In the genomic region with DNA sequence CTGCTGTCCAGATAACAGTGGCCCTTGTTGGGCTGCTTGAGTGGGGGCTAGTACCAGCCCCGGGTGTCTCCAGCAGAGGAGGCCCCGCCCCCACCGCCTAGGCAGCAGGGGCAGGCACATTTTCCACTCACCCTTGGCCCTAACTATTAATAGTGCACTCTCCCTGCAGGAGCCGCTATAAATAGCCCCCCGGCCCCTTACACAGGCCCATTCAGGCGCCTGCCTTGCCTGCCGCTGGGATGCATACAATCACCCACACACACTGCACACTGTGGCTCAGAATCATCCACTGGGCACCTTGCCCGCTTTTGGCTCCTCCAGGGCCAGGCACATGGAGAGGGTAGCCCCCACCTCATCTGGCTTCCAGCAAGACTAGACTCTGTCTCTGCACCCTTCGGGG, we compare ENCODE assay signal across 8 mouse cellular contexts. TPM values are rescaled to one million over a fixed set of nuclear protein-coding genes. Genes with fewer than 3 reads are reported as not detected.
DNase-seq lines count a peak whose midpoint lies in the region; ATAC-seq and TF ChIP-seq lines count a peak whose summit lies in the region.

No protein-coding gene starts in this region.

- H3K4me2 ChIP-seq in forebrain, postnatal 0 days (ENCODE audit: low read depth): no peak overlapping the region

- TF ChIP-seq CTCF in forebrain, postnatal 0 days (IDR thresholded peaks at IDR 0.05; ENCODE audit: low read depth): no peak
- TF ChIP-seq CTCF in layer of hippocampus, adult 2 months (conservative IDR thresholded peaks at IDR 0.05): no peak
- TF ChIP-seq CTCF in lung, adult 2 months (IDR thresholded peaks at IDR 0.05; ENCODE audit: insufficient read depth, low read length): no peak

- DNase-seq in cerebellum, adult 11 months: no peak
- peak; percentile 51 for DNase-seq in forebrain, postnatal 0 days
- peak; percentile 78 to 82 for DNase-seq in heart, postnatal 36 days
- DNase-seq in layer of hippocampus, adult 2 months (ENCODE audit: low spot score in 2 of 2): peak; percentile 68 to 76
- no peak for DNase-seq in lung, adult 2 months
- peak; percentile 64 to 74 for DNase-seq in right cerebral cortex, adult 2 months (ENCODE audit: low spot score in 2 of 2)

- H3K9me3 ChIP-seq in forebrain, postnatal 0 days (ENCODE audit: low read length): no peaks in the 10 kb centered on the region

- H3K4me1 ChIP-seq in forebrain, postnatal 0 days (ENCODE audit: insufficient read depth): peaks cover 19% of the 10 kb centered on the region
- peaks cover 15% of the 10 kb centered on the region for H3K4me1 ChIP-seq in lung, adult 2 months (ENCODE audit: control insufficient read depth, insufficient read depth, low read length)

- 18% methylated on average over 9 of the region's 9 CpGs for WGBS in forebrain, postnatal 0 days
- WGBS in lung, adult 2 months: 25% methylated on average over 9 of the region's 9 CpGs

- H3K4me3 ChIP-seq in forebrain, postnatal 0 days (ENCODE audit: low read depth, low read length): no peak overlapping the region
- peak overlapping the region; percentile 1; the same call in 1 of the 2 replicates for H3K4me3 ChIP-seq in layer of hippocampus, adult 2 months
- no peak overlapping the region for H3K4me3 ChIP-seq in lung, adult 2 months (replicated peaks; ENCODE audit: extremely low read depth, low read depth, low read length)

- H3K9ac ChIP-seq in forebrain, postnatal 0 days: no peak overlapping the region

- no peaks in the 10 kb centered on the region for H3K36me3 ChIP-seq in forebrain, postnatal 0 days (ENCODE audit: insufficient read depth)

- ATAC-seq in cerebellum, adult (ENCODE audit: insufficient number of reproducible peaks, low FRiP score, low TSS enrichment): 0 out of 2 replicates have a peak, but pooled peaks have one; percentile 4
- peak; percentile 66 for ATAC-seq in forebrain, postnatal 0 days
- no peak for ATAC-seq in erythroid progenitor cell, adult 5-6 weeks (replicated peaks; ENCODE audit: low FRiP score, poor library complexity, severe bottlenecking)

- TF ChIP-seq POLR2A in lung, adult 2 months (IDR thresholded peaks at IDR 0.05; ENCODE audit: borderline replicate concordance, extremely low read depth, low read depth, low read length): peak; percentile 38; the same call in 1 of the 2 replicates

- no peaks in the 10 kb centered on the region for H3K27me3 ChIP-seq in forebrain, postnatal 0 days (ENCODE audit: insufficient read depth, low read length)

- peak overlapping the region; percentile 45; the same call in 1 of the 2 replicates for H3K27ac ChIP-seq in forebrain, postnatal 0 days (ENCODE audit: low read depth, low read length)
- peak overlapping the region; percentile 90 for H3K27ac ChIP-seq in layer of hippocampus, adult 2 months

- intact Hi-C loops in heart, postnatal 36 days (cut with DNase I): no loop called here

RNA-seq across cellular contexts. Expression of gene Creld2, which starts 19.8 kb away (rescaled TPM):
- 30.9 and 31.6 TPM in 2 replicates for total RNA-seq in forebrain, postnatal 0 days (2014; rRNA removed)
- polyA plus RNA-seq in forebrain, postnatal 0 days (2015; fragmentation: Nextera tagmentation; extraction: Ambion mirVana): 40.2 and 43.9 TPM in 2 replicates
- total RNA-seq in heart, postnatal 36 days (2021): 10 to 100 TPM; 16.5 to 27.9 TPM
- total RNA-seq in layer of hippocampus, adult 2 months (2021): 10 to 100 TPM; 21.4 to 26.5 TPM
- polyA plus RNA-seq in lung, adult 2 months (2012; rRNA removed): 34.1 and 37.5 TPM in 2 replicates
- 19.8 and 26.4 TPM in 2 replicates for total RNA-seq in erythroid progenitor cell, adult 5-6 weeks (2015; ENCODE audit: low replicate concordance)
- total RNA-seq in erythroid progenitor cell, adult 5-6 weeks (2017; ENCODE audit: low replicate concordance): 24.8 and 41.9 TPM in 2 replicates

RNA-seq across cellular contexts. Expression of gene Alg12, which starts 20.2 kb away (rescaled TPM):
- total RNA-seq in forebrain, postnatal 0 days (2014; rRNA removed): 10.2 and 11.9 TPM in 2 replicates
- 5.5 and 7.6 TPM in 2 replicates for polyA plus RNA-seq in forebrain, postnatal 0 days (2015; fragmentation: Nextera tagmentation; extraction: Ambion mirVana)
- total RNA-seq in heart, postnatal 36 days (2021): 10 to 100 TPM in 1 of 2 experiments, 1 to 10 TPM in 1; 8.9 to 10.1 TPM
- total RNA-seq in layer of hippocampus, adult 2 months (2021): 10 to 100 TPM; 10.1 to 13.3 TPM
- polyA plus RNA-seq in lung, adult 2 months (2012; rRNA removed): 16.4 and 16.7 TPM in 2 replicates
- 5.0 and 5.4 TPM in 2 replicates for total RNA-seq in erythroid progenitor cell, adult 5-6 weeks (2015; ENCODE audit: low replicate concordance)
- 1.2 and 2.4 TPM in 2 replicates for total RNA-seq in erythroid progenitor cell, adult 5-6 weeks (2017; ENCODE audit: low replicate concordance)

RNA-seq across cellular contexts. Expression of gene Pim3, which starts 22.7 kb away (rescaled TPM):
- 65.5 and 70.6 TPM in 2 replicates for total RNA-seq in forebrain, postnatal 0 days (2014; rRNA removed)
- polyA plus RNA-seq in forebrain, postnatal 0 days (2015; fragmentation: Nextera tagmentation; extraction: Ambion mirVana): 61.9 and 65.2 TPM in 2 replicates
- total RNA-seq in heart, postnatal 36 days (2021): 100 to 1,000 TPM; 120 to 134 TPM
- 10 to 100 TPM; 29.9 to 37.9 TPM for total RNA-seq in layer of hippocampus, adult 2 months (2021)
- 55.0 and 97.1 TPM in 2 replicates for polyA plus RNA-seq in lung, adult 2 months (2012; rRNA removed)
- 0.72 and 1.3 TPM in 2 replicates for total RNA-seq in erythroid progenitor cell, adult 5-6 weeks (2015; ENCODE audit: low replicate concordance)
- total RNA-seq in erythroid progenitor cell, adult 5-6 weeks (2017; ENCODE audit: low replicate concordance): 0.68 and 1.5 TPM in 2 replicates

Comparison
In these comparisons a context has a peak if more than half of its experiments do, and no peak if none do; other contexts are left out.
1. DNase-seq: peak in forebrain, postnatal 0 days (single experiment), heart, postnatal 36 days (2 of 2), layer of hippocampus, adult 2 months (2 of 2) and right cerebral cortex, adult 2 months (2 of 2); none in cerebellum, adult 11 months (single experiment) and lung, adult 2 months (single experiment).
2. RNA of gene Pim3, which starts 22.7 kb away (total RNA-seq): 120 to 134 TPM in heart, postnatal 36 days, 65.5 to 70.6 TPM in forebrain, postnatal 0 days and 29.9 to 37.9 TPM in layer of hippocampus, adult 2 months; 0.68 to 1.5 TPM in erythroid progenitor cell, adult 5-6 weeks; every median in the first group is over 10 times any median in the second.